Mouse (Mus musculus): ENCODE results near the gene Gm17428.
A peak's percentile ranks its signal among the peaks of the same experiment; 100 is the strongest.

Gm17428 gene

DNA sequence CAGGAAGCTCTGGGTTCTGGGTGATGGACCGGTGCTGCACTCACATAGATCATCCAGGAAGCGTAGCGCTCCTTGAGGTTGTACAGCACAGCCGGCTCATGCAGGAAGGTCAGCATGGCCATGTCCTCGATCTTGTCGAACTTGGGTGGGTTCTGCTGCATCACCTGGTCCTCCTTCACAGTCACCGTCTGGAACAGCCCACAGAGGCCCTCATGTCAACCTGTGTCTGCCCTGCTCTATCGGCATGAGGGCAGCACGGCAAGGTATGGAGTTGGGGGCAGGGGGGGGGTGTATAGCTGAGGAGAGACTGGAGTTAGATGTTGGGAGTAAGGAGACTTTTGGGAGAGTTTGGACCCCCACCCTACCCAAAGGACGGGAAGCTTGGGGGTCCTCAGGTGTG lies 15.5 kb downstream of the Gm17428 start:
- no peak for DNase-seq

DNA sequence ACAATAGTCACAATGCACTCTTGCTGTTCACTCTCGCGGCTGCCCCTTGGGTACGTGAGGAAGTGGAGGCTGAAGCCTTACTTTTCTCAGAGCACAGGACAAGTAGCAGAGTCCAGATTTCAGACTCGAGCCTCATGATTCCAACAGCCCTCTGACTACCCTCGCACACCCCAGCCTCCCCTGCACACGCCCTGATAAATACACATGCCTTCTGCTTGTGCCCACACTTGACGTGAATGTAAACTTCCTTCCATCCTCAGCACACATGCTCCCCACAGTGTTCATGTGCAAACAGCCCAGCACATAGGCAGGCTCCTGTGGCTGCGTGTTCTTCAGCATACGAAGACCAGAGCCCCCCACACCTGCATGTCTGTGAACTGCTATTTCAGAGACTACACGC lies 16.9 kb downstream of the Gm17428 start:
- no peak for DNase-seq

DNA sequence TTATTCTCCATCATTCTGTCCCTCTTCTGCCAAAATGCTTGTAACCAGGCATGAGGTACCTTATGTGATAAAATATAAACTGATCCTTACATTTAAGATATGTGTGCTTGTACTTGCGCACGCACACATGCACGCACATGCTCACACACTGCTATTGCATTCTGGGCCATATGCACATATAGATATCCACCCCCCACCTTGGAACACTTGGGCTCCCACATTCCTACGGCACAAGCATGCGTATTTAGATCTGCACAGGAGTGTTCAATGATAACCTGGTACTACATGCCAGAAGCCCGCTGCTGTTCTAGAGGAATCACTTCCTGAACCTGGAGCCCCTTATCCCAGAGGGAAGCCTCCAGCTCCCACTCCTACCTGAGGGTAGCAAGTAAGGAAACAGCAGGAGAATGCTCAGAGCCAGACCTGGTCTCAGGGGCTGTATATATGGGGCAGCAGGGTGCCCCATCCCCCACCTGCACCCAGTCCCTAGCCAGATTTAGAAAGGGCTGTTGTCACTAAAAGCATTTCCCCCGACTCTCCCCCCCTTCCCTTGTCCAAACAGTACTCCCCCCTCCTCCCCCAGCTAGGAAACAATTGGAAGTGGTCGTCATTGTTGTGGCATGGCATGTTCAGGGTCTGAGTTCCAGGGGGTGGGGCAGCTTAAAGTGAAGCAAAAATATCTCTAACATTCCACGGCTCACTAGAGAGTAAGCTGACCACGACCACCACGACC lies 17.6 kb downstream of the Gm17428 start, which contains the start of gene Myh7:
Myh7 (minus strand) TSS at position 491 of the 733 bp plus-strand sequence.
- DNase-seq, result no peak

DNA sequence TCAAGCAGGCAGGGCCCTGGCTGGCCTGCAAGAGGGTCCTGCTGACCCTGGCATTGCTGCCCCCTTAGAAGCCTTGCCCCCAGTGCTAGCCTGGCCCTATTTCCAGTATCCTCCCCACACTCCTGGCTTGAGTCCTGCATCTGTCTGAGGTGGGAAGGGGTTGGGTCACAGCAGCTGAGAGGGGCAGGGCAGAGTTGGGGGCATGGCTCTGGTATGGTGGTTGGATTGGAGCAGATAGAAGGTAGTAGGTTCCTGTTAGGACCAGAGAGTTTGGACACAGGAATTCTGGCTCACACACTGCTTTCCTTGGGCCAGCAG lies 18.1 kb downstream of the Gm17428 start:
- DNase-seq, result no peak

DNA sequence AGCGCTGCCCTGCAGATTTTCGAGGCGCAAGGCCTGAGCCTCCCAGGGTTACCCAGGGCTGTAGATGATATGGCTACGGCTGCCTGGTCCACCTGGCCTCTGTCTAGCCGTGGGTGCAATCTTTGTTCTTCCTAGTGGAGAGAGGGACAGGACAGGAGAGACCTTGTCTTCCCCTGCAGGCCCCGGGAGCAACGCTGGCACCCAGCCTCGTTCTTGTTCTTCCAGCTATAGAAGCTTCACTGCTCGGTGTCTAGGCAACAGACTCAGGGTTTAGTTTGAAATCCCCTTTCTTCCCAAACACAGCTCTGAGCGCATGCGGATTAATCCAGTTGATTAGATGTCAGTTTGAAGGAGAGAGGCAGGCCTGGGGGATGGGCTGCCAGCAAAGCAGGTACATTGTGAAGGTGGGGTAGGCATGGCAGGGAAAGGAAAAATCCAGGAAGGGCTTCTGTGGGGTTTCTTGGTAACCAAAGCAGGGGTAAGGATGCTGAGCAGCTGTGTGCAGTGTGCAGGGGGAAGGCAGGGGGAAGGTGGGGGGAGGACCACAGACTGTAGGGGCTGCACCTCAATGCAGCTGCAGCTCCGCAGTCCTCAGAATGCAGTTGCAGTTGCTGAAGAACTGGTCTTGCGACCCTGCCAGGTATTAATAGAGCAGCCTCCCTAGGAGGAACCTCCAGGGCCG lies 18.9 kb downstream of the Gm17428 start:
- DNase-seq, result peak; percentile 34 to 41

DNA sequence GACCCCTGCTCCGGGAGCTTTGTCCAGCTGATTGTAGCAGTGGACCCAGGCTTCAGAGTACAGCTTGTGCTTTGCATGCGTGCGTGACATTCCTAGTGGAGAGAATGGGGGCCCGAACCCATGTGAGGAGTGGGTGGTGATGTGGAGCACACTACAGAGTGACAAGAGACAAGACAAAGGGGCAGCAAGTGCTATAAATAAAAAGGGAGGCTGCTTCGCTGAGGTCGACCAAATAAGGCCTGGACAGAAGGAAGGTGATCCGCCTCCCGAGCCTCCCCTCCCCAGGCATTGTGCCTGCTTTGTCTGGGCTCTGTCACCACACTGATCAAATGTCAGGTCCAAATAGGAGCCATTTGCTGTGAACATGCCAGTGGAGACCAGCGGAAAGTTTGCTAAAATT lies 20.1 kb downstream of the Gm17428 start:
- DNase-seq, result no peak

DNA sequence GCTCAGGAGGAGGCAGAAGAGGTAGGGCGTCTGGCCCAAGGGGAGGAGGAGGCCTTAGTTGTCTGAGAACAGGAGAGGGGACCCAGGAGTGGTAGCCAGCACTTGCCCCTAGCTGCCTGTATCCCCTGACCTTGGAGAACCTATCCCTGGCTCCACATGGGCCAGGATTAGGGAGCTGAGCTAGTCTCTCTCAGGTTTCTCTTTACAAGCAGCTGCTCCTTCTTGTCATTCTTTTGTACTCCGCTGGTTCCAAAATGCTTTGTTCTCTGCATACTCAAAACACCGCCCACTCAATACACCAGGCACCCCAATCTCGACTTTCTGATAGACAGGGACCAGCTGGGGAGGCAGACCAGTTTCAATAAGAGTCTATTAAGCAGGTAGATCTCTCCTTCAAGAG lies 20.6 kb downstream of the Gm17428 start:
- no peak for DNase-seq

DNA sequence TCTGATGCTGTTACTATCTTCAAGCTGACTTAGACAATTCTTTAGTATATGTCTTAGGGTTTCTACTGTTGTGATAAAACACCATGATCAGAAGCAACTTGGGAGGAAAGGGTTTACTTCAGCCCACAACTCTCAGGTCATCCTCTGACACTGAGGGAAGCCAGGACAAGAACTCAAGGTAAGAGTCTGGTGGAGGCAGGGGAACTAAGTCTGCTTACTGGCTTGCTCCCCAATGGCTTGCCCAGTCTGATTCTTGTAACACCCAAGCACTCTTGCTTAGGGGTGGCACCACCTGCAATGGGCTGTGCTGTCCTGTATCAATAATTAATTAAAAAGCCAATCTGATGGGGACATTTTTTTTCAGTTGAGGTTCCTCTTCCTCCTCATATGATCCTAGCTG lies 21.9 kb downstream of the Gm17428 start:
- DNase-seq, result no peak

DNA sequence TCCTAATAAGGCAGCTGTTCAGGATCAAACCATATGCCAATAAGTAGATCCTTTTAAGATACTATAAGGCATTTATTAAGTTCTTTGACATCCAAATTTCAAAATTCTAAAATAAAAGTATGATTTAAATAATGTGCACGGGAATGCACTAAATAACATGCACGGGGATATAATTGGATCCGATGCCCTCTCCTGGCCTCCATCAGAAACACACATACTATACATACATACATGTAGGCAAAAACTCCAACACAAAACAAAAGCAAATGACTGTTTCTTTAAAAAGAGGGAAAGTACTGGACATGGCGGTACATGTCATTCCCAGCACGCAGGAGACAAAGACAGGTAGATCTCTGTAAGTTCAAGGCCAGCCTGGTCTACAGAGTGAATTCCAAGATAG lies 23.1 kb downstream of the Gm17428 start:
- DNase-seq, result peak in 1 of 2 experiments; percentile 22

DNA sequence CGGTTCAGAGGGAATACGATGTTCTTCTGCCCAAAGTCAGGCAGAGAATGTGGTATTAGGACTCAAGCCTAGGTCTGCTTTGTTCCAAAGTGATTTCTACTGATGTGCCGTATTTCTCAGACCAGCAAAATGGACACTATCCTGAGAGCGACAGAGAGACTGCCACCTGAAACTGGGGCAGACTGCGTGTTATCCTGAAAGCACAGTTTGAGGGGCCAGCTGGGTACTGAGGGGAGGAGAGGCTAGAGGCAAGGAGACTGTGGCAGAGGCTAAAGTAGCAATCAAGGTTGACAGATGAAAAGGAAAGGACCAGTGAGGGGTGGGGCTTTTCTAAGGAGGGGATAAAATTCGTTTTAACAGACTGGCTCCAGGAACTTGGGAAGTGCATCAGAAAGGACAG lies 24.1 kb downstream of the Gm17428 start:
- DNase-seq, result no peak

DNA sequence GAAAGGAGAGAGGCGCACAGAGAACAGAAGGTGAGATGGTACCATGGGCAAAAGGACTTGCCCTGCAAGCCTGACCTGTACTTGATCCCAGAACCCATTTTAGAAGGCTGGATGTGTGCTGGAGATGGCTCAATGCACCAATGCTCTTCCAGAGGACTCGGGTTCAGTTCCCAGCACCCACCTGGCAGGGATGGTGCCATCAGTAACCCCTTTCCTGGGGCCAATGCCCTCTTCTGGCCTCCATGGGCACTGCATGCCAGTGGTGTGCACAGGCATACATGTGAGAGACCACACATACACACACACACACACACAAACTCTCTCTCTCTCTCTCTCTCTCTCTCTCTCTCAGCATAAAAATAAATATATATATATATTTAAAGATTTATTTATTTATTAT lies 24.7 kb downstream of the Gm17428 start:
- DNase-seq, result no peak

DNA sequence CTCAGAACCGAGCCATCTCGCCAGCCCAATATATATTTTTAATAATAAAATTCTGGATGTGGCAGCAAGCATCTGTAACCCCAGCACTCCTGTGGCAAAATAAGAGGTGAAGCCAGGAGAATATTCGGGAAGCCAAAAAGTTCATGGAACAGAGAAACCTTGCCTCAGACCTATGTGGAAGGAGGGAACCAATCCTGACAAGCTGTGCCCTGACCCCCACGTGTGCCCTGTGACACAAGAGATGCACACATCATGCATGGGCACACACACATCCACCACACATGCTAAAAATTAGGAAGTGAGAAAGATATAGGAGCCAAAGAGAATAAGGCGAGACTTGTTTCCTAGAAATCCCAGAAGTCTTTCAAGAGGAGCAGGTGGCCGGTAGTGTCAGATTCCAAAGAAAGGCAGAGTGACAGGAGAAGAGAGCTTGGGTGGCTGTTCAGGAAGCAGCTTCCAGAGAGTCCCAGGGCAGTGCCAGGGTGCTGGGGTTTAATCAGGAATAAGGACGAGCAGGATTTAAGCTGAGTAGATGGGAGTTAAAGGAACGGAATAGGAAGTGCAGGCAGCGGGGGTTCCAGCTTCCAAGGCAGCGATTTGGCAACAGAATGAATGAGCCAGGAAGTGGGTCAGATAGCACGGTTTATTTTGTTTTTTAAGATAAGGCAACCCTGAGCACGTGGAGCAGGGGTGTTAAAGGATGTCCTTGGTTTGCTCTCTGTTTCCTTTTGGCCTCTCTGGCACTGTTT lies 25.4 kb downstream of the Gm17428 start:
- DNase-seq, result no peak

DNA sequence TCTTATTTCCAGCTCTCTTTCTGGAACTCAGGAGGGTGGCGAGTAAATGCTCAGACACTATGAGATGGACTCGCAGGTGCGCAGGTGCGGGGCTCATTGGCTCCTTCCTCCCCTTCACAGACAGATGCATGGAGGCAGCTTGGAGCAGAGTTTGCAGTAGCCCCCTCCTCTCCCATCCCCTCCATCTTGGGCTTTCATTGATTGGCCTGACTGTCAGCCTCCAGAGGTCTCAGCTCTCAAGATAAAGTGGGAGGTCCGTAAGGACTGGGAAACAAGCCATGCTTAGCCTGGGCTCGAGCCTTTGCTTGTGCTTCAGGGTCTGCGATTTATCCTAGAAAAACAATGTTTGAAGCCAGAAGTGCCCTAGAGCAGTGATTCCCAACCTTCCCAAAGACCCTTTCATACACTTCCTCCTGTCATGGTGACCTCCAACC lies 26.0 kb downstream of the Gm17428 start:
- DNase-seq, result no peak

DNA sequence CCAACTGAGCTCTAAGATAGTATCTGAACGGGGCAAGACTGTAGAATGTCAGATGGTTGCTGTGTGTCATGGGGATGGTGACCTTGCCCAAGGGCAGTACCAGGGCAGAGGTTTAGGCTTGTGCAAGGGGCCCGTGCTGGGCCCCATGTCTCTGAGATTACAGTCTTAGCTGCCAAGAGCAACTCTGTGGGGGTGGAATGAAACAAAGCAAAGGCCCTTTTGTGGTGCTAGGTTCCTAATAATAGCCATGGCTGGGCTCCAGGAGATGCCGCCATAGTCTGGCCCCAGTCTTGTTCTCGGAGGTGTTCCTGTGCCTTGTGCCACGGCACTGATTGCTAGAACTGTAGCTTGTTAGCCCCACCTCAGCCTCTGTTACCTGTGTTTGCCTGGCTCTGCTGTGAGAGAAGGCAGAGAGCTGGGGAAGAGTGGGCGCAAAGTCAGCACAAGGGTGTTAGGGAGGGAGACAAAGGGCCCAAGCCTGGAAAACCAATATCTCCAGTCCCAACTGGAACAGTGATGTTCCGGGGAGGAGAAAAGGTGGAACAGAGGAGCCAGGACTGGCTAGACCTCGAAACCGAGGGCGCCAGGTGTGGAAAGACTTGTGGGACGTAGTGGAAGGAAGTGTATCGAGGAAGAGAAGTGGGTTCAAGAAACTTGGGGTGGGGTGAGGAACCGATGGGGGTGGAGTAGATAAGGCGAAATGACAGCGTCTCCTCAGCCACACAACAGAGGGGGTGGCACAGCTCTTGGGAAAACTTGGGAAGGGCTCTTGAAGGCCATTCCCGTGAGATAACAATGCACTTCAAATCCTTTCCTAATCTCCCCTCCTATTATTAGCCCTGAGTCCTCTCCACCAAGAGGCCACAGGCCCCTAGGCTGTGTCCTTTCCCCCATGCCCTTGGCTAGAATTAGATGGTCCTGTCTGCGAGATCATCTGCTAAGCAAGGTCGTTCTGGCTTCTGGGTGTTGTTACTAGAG lies 27.4 kb downstream of the Gm17428 start:
- peak; percentile 37 to 46 for DNase-seq

DNA sequence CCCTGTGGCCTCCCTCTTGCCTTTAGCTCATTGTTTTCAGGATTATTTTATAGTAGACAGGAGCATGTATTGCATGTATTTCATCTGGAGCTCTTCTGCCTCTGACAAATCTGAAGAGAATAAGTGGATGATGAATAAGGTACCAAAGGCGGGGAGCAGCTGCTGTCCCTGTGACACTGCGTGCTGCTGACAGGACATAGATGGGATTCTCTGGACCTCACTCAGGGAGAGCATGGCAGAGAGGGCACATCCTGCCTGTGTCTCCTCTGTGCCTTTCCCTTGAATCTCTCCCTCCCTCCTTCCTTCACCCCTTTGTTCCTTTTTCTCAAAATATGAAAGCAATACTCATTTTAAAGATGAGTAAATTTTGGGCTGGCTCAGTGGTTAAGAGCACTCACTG lies 28.8 kb downstream of the Gm17428 start:
- no peak for DNase-seq

DNA sequence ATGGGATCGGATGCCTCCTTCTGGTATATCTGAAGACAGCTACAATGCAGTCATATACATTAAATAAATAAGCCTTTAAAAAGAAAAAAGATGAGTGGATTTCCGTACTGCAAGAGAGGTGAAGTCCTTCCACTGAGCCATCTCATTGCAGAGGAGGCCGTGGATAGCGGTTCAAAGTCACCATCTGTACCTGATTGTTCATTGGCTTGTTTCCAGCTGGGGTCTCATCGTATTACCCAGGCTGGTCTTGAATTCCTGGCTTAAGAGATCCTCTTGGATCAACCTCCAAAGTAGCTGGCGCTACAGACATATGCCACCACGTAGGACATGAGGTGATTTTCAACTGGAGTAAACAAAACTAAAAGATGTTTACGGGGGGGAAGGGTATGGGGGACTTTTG lies 29.2 kb downstream of the Gm17428 start:
- peak; percentile 61 to 76 for DNase-seq

DNA sequence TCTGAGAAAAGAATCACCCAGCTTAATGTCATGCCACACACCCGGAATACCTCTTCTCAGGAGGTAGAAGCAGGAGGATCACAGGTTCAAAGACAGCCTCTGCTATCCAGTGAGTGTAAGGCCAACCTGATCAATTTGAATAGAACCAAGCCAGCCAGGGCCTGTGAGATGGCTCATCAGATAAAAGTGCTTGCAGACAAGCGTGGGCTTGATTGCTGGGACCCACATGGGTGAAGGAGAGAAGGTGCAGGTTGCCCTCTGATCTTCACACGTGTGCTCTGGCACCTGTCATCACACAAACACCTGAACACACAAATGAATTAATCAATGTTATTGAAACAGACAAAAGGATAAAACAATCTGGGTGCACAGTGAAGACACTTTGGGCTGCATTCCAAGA lies 29.8 kb downstream of the Gm17428 start:
- no peak for DNase-seq

DNA sequence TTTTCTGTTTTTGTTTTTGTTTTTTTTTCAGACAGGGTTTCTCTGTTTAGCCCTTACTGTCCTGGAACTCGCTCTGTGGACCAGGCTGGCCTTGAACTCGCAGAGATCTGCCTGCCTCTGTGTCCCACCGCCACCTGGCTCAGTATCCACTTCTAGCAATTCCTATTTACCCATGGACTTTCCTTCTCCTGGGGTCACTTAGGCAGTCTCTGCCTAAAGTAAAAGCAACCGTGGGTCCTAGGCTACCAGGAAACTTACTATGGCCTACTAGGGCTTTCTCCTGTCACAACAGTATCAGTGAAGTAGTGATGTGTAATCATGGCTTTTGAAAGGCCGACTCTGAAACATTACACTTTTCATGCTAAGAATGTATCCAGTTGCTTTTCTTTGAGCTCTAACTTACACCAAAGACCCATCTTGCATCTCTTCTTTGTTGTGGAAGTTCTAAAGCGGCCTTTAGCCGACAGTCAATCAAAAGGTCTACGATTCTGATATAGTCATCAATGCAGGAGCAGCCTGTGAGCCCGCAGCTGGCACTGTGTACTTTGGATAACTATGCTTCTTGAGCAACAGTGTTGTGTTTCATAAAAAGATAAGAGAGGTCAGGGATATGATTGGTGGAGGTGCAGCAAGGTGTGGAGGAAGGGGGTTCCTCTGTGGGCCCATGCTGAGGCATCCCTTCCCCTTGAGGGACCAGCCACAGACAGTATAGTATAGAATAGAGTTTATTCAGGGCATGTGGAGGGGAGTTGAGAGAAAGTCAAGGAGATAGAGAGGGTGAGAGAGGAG lies 30.6 kb downstream of the Gm17428 start:
- DNase-seq, result no peak

DNA sequence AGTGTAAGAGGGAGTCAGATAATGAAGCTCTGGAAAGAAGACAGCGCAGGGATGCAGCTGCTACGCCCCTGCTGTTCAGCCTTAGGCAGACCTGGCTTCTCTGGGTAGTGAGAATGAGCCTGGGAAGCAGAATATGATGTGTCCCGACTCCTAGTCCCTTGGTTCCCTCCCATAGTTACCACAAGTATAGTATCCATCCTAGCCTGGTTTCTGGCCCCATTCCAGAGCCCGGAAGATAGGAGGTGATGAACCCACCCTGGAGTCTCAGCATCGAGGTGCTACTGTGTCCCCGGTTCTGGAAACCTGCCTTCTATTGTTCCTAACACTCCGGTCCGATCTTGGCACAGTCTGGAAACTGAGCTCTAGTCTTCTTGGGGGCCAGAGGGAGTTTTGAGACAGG lies 31.7 kb downstream of the Gm17428 start:
- DNase-seq, result no peak

DNA sequence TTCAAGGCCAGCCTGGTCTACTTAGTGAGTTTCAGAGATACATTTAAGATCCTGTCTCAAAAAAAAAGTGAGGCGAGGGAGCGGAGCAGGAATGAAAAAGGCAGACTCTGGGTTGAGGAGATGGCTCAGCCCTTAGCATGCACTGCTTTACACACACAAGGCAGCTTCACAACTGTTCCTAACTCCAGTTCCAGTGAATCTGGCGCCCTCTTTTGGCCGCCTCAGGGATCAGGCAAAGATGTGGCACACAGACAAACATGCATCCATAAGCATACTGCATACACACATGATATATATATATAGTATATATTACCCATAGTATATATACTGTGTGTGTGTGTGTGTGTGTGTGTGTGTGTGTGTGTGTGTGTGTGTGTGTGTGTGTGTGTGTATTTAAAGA lies 34.4 kb downstream of the Gm17428 start:
- peak; percentile 49 for DNase-seq

DNA sequence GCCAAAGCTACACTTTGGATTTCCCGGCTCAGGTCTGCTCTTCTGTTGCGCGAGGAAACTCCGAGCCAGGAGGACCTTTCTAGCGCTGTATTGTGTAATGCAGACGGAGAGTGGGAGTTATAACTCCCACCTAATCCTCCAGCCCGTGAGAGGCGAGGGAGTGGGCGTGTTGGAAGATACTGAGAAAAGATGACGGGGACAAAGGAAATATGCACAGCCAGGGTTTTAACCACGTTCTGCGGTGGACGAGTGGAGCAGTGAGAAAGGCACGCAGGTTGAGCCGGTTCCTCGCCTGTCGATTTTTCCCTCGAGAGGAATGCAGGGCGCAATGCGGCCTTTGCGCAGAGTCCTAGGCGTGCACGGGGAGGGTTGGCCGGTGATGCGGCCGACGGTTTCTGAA lies 37.9 kb downstream of the Gm17428 start:
- no peak for DNase-seq

All from cerebellum, postnatal 10 days (tissue).